Mouse (Mus musculus): ENCODE data around the gene Rbfox3.

Rbfox3 gene

GRCm38 (mm10) chr11:118551705-118552104 is 359.7 kb downstream of the Rbfox3 start:
- DNase-seq (ENCODE audit: low spot score), result no peak

- no peak for DNase-seq (ENCODE audit: low spot score)
These were observed 360.4 kb downstream of the Rbfox3 start for GRCm38 (mm10) chr11:118550773-118551520.

- no peak for DNase-seq (ENCODE audit: low spot score)
These were observed 363.2 kb downstream of the Rbfox3 start for GRCm38 (mm10) chr11:118548242-118548641.

GRCm38 (mm10) chr11:118546269-118546668 is 365.1 kb downstream of the Rbfox3 start:
- no peak for DNase-seq (ENCODE audit: low spot score)

- no peak for DNase-seq (ENCODE audit: low spot score)
These were observed 365.7 kb downstream of the Rbfox3 start for GRCm38 (mm10) chr11:118545690-118546089.

- no peak for DNase-seq (ENCODE audit: low spot score)
These were observed 366.8 kb downstream of the Rbfox3 start for GRCm38 (mm10) chr11:118544564-118544963.

- no peak for DNase-seq (ENCODE audit: low spot score)
These were observed 368.5 kb downstream of the Rbfox3 start for GRCm38 (mm10) chr11:118542906-118543305.

GRCm38 (mm10) chr11:118540411-118541026 is 370.9 kb downstream of the Rbfox3 start:
- DNase-seq (ENCODE audit: low spot score), result no peak

GRCm38 (mm10) chr11:118538008-118538407 is 373.4 kb downstream of the Rbfox3 start:
- DNase-seq (ENCODE audit: low spot score), result no peak

GRCm38 (mm10) chr11:118534382-118535092 is 376.9 kb downstream of the Rbfox3 start:
- DNase-seq (ENCODE audit: low spot score), result no peak

GRCm38 (mm10) chr11:118530313-118530712 is 381.1 kb downstream of the Rbfox3 start:
- DNase-seq (ENCODE audit: low spot score), result no peak

GRCm38 (mm10) chr11:118528761-118529160 is 382.6 kb downstream of the Rbfox3 start:
- DNase-seq (ENCODE audit: low spot score), result no peak

GRCm38 (mm10) chr11:118525059-118525458 is 386.3 kb downstream of the Rbfox3 start:
- no peak for DNase-seq (ENCODE audit: low spot score)

GRCm38 (mm10) chr11:118523496-118524145 is 387.8 kb downstream of the Rbfox3 start:
- no peak for DNase-seq (ENCODE audit: low spot score)

GRCm38 (mm10) chr11:118520932-118521331 is 390.5 kb downstream of the Rbfox3 start:
- no peak for DNase-seq (ENCODE audit: low spot score)

- no peak for DNase-seq (ENCODE audit: low spot score)
These were observed 391.1 kb downstream of the Rbfox3 start for GRCm38 (mm10) chr11:118520251-118520650.

GRCm38 (mm10) chr11:118518743-118519142 is 392.7 kb downstream of the Rbfox3 start:
- no peak for DNase-seq (ENCODE audit: low spot score)

GRCm38 (mm10) chr11:118517924-118518323 is 393.5 kb downstream of the Rbfox3 start:
- DNase-seq (ENCODE audit: low spot score), result no peak

GRCm38 (mm10) chr11:118512257-118512910 is 399.0 kb downstream of the Rbfox3 start:
- no peak for DNase-seq (ENCODE audit: low spot score)

- peak; percentile 43 for DNase-seq (ENCODE audit: low spot score)
These were observed 399.5 kb downstream of the Rbfox3 start for GRCm38 (mm10) chr11:118511851-118512250.

GRCm38 (mm10) chr11:118508341-118508740 is 403.1 kb downstream of the Rbfox3 start:
- no peak for DNase-seq (ENCODE audit: low spot score)

GRCm38 (mm10) chr11:118507904-118508303 is 403.5 kb downstream of the Rbfox3 start:
- peak; percentile 37 for DNase-seq (ENCODE audit: low spot score)
